Mouse (Mus musculus) retina, postnatal 7 days (tissue): ENCODE measurements around the gene Usp7.

Experiments
- DNase-seq: peaks from one replicate; pipeline ENCODE4 v3.0.0-alpha.2; 2012; ENCODE audit warnings: low read depth, low spot score

Gene Usp7

GRCm38 (mm10) chr16:8724031-8724430 is 68.1 kb downstream of the Usp7 start:
- no peak for DNase-seq

DNA sequence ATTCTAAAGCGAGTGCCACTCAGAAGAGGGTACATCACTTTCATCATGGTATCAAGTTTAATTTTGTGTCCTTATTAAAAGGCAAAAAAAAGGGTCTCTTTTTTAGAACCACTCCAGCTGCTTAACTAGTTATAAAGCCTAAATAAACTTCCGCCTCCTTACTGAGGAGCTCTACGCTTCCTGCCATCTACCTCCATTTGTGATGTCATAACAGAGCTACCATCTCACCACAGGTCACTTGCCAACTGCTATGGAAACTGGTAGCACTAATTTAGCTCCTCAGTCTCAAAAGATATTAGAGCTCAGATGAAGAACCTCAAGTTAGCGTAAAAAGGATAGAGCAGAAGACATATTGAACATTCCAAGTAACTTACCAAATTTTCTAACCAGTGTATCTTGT is 71.7 kb downstream of the Usp7 start:
- no peak for DNase-seq

DNA sequence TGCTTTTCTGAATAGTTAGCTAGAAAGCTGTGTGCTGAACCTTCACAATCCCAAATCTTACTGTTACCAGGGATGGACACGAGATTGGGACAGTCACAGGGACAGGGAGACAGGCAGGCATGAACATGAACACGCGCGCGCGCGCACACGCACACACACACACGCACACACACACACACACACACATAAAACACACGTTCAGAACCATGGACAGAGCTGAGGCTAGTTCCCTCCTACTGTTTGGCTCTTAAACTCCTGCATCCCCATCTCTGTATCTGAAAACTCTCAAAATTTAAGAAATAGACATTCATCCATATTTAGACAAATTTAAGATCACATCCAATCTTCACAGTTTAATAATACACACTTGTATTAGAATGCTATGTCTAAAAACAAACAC is 74.4 kb downstream of the Usp7 start:
- no peak for DNase-seq

GRCm38 (mm10) chr16:8716300-8716699 is 75.8 kb downstream of the Usp7 start:
- no peak for DNase-seq

DNA sequence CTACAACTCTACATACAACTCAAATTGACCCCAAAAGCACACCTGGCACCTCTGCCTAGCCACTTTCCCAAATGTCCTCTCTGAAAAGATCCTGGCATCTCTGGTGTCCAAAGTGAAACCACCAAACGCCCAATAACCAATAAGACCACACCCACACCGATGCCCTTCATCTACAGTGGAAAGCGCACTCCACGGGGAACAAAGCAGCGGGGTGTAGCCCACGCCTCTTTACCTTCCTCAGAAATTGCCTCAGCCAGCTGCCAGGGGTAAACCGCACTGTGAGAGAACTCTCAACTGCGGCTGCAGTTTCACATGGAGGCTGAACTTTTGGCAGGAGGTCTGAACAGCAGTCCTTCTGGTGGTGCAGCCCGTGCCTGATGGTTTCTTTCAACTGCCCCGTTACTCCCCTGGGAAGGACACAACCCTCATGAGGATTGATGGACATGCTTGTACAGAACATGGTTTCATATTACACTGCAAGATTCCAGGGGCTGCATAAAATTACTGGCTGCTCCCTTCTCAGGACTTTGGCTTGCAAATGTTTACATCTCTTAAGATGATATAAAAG is 76.5 kb downstream of the Usp7 start:
- DNase-seq, result no peak

DNA sequence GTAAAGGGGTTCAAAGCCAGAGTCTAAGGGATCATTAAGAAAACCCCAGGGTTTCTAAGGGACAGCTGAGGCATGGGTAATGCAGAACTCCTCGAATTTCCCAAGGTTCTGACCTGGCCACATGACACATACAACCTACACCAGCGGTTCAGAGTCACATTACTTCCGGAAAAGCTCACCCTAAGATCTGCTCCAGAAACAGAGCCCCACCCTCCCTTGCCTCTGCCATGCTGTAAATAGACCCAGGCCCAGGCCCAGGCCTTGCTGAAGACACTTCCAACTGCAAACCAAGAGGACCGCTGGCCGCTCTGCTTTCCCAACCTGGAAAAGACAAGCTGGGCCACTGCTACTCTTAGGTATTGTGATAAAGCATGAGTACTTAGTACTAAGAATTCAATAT is 77.3 kb downstream of the Usp7 start:
- DNase-seq, result no peak

GRCm38 (mm10) chr16:8711998-8712397 is 80.1 kb downstream of the Usp7 start:
- no peak for DNase-seq

- DNase-seq, result no peak
Measured at GRCm38 (mm10) chr16:8700586-8700985, 91.5 kb downstream of the Usp7 start.

DNA sequence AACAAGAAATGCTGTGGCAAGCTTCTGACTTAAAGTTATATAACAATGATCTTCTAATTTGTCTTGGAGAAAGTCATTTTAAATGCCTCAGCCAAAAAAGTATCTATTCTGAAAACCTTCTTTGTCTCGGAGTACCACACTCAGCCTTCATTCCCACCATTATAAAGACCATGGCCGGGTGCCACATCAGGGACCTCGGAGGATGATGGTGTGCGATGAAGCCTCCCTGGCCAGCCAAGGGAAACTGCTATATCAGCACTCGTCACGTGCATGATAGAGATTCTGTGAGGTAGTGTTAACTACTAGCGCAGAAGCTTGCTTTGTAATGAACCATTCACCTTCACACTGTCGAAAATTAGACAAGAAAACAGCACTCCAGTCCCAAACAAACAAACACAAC is 92.6 kb downstream of the Usp7 start:
- DNase-seq, result no peak

DNA sequence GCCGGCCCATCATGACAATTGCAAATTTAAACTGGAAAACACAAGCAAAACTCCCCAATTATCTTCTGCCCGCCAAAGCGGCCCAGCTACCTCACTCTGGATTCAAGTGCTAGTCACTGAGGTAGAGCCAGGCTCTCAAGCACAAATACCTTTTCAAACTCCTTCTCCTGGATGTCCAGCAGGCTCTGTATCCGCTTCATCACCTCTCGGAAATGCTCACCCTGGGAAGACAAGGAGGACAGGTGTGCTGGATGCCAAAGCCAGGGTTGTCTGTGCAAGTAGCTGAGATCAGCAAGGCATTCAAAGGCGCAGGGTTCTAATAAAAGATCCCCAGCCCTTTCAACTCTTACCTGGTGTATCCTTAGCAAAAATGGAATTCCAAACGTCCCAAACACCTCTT is 100.9 kb downstream of the Usp7 start:
- DNase-seq, result no peak

- no peak for DNase-seq
Measured at GRCm38 (mm10) chr16:8689979-8690656, 102.0 kb downstream of the Usp7 start.

DNA sequence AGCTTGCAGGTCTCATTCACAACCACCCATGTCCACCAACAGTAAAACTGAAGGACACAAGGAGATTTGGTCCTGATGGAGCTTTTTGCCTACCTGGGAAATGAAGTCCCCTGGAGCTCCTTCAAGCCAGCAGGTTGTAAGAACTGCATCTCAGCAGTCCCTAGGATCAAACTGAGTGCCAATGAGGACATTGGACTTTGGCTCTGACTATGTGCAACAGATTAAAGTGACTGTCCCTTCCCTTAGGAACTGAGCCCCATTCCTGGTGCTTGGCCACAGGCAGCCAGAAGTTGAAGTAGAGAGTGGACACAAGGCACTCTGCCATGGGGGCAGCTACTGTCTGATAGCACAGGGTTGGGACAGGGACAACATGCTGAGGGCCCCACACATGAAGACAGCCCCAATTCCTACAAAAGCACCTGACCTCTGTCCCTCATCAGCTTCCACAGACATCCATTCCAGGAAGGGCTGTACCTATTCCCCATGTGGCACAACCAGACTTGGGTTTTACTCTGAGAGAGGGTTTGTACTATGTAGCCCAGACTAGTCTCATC is 104.5 kb downstream of the Usp7 start:
- no peak for DNase-seq

DNA sequence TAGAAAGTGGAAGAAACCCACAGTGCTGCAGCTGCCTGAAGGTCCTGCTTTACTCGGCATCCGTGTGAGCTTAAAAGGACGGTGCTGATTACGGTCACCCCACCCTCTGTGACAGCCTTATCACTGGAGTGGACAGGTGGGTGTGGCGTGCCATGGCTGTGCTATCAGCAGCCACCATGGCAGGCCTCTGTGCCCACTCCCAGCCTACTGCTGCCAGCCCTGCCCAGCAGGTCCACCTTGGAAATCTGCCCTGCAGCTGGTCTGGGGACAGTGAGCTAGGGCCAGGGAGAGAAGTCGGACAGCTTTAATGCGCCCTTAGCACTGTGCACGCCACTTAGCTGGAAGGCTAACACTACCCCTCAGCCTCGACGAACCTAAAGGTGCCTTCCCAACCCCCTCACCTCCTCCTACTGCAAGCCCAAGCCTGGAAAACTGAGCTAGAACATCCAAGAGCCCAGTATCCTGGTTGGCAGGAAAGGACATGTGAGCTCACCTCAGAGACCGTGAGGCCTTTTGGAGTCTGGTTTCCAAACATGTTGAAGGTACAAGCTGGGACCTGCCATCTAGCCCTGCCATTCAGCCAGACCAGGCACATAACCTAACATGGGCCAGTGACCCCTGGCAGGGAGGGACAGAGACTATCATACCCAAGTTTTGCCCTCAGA is 105.1 kb downstream of the Usp7 start:
- no peak for DNase-seq

- peak; percentile 60 for DNase-seq
Measured at GRCm38 (mm10) chr16:8686121-8686870, 105.8 kb downstream of the Usp7 start.

GRCm38 (mm10) chr16:8685087-8685486 is 107.0 kb downstream of the Usp7 start:
- no peak for DNase-seq

DNA sequence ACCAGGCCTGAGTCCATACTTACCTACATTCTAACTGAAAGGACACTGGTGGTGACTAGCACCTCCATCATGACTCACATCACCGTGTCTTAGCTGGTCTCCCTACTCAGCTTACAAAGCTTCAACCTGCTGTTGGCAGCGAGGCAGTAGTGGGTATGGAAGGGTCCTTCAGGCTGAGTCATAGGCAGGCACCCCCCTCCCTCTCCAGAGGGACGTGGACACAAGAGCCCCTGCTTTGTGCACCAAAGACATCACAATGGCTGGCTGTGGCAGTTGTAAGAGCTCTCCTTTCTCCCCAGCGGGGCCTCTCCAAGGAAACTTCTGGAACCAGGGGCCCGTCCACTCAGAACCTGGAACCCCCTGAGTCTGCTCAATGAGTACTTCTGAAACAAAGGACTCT is 111.6 kb downstream of the Usp7 start, which contains the start of gene Gm5767:
Gm5767 (plus strand) TSS at position 301 of the 400 bp plus-strand sequence.
- DNase-seq, result no peak

GRCm38 (mm10) chr16:8679780-8680179 is 112.3 kb downstream of the Usp7 start:
- DNase-seq, result no peak

GRCm38 (mm10) chr16:8678676-8679075 is 113.4 kb downstream of the Usp7 start:
- DNase-seq, result no peak

DNA sequence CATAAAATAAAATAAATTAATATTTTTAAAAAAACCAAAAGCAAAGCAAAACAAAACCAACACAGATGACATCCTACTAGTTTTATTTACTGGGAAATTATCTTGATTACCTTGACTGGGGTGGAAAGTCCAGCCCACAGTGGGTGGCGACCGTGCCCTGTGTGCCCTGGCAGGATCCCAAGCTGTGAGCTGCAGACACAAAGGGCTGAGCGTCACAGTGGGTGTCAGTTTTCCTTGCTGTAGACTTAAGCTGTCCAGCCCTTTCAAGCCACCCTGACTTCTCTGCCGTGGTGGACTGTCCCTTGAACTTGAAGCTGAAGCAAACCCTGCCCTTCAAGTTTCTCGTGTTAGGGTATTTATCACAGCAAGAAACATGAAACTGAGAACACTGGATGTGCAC is 114.1 kb downstream of the Usp7 start:
- no peak for DNase-seq

DNA sequence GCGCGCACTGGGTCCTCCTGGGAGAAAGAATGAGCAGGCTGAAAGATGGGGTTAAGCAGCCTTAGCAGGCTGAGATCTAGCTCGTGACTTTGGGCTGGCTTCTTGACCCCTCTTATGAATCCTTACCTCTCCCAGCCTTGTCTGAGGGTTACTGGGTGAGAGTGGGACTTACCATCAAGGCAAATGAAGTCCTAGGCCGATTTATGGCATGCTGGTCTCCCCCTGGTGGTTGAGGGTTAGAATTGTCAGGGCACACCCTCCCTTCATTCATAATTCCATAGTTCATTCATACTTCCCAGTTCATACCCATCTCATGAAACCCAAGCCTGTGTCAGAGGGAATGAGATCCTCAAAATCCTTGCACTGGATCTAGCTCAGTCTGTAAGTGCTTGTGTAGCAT is 115.3 kb downstream of the Usp7 start:
- DNase-seq, result peak; percentile 42

DNA sequence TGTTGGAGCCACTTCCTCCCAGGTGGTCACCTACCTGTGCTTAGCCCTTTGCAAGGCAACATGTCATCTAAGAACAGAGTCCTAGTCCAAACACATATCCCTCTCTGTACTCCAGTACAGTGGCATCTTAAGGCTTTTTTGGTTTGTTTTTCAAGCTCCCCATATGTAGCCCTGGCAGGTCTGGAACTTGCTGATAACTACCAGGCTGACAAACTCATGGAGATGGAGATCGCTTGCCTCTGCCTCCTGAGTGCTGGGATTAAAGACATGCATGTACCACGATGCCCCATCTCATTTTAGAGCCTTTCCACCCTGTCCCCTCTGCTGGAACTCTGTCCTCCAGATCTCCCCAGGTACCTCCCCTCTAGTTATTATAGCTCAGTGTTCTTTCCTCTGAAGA is 115.9 kb downstream of the Usp7 start:
- DNase-seq, result no peak

- no peak for DNase-seq
Measured at GRCm38 (mm10) chr16:8675559-8675958, 116.5 kb downstream of the Usp7 start.
